Mouse (Mus musculus) CD4-positive helper T cell, adult 2 months (primary cell): ENCODE results near the gene Tbc1d10c.

Experiments
- DNase-seq: peaks from one replicate; pipeline ENCODE4 v3.0.0-alpha.2; 2012; ENCODE audit warnings: low read depth, missing footprints, low spot score

Tbc1d10c gene

GRCm38 (mm10) chr19:4216041-4216685 lies 25.1 kb upstream of the Tbc1d10c start:
- no peak for DNase-seq

- no peak for DNase-seq
Observed at GRCm38 (mm10) chr19:4215451-4215840, 24.4 kb upstream of the Tbc1d10c start.

- DNase-seq: peak; percentile 51
Observed at GRCm38 (mm10) chr19:4214771-4215450, 23.8 kb upstream of the Tbc1d10c start.

DNA sequence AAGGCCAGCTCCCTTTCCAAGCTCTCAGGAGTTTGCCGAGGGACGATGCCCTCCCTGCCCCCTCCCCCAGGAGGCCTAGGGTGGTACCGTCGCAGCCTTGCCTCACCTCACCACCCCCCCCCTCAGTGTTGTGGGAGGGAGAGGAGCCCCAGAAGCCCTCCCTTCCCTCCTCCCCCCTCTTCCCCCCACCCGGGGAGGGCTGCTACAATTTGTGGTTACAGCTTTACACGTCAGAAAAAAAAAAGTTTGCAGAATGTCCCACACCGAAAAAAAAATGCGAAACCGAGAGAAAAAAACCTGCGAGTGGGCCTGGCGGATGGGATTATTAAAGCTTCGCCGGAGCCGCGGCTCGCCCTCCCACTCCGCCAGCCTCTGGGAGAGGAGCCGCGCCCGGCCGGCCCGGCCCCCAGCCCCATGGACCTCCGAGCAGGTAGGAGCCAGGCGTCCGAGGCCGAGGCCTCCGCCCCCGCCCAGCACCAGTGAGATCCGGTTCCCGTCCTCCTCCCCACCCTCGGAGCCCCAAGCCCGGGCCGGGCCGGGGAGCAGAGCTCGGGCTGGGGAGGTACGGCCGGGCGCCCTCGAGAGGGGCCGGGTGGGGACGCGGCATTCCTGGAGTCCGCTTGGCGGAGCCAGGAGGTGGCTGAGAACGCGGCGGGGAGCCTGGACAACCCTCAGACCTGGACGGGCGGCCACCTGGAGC lies 23.1 kb upstream of the Tbc1d10c start, which contains the start of the genes Clcf1 and AC109138.7:
Gene Clcf1, plus strand, starts transcription at position 168 of the 700 bp plus-strand sequence.
Gene AC109138.7, plus strand, starts transcription at position 287 of the 700 bp plus-strand sequence.
- peak; percentile 92 for DNase-seq

DNA sequence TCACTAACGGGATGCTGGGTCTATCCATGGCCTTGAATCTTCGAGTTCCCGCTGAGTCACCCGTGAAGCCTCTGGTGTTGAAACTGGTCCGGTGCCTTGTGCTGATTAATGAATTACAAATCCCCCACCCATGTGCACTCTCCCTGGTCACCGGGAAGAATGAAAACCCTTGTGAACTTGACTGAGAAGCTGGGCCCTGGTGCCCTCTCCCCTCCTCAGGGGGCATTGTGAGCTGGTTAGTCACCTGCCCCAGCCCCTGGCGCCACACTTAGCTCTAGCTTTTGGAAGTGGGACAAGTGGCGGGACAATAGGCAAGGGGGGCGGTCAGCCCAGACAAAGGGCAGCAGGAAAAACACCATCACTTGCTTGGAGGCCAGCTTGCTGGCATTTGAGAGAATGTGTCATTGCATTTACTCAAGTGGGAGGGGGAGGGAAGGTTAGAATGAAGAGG lies 22.5 kb upstream of the Tbc1d10c start:
- no peak for DNase-seq

DNA sequence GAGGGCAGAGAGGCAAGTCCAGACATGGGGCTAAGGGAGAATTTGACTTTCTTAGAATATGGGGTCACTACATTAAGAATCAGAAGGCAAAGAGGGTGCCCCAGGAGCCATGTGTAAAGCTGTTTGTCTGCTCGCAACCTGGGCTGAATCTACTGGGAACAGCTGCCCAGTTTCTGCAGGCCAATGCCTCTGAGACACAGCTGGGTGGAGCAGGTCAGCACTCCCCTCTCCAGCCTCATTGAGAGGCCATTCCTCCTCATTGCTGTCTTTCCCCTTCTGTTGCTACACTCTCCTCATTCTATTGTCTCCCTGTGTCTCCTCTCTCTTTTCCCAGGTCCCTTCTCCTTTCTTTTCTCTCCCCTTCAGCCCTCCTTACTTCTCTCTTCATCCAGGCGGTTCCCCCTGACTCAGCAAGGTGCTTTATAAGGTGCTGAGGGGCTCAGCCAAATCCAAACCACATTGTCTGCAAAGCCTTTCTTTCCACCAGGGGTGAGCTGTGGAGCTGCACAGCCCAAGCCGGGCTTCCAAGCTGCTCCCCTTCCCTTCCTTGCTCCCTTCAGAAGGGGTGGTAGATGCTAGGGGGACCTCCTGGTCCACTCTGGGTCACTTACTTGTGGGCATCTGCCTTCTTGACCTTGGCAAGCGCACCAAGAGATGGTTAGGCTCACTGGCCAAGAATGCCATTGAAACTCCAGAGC lies 21.0 kb upstream of the Tbc1d10c start:
- no peak for DNase-seq

DNA sequence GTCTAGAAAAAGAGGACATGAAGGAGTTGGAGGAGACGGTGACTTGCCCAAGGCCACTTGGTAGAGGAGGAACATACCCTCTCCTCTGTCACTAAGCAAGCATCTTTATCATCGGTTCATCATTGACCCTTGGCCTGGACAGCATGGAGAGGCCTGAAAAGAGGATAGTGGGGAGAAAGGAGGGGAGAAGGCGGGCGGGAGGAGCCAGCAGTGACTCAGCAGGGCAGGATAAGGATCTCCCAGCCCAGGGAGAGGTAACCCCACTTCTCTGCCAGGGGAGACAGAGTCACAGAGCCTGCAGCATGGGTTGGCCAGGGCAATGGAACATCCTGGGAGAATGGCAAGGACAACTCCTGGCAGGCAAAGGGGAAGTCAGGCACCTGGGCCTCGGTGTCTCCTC lies 17.5 kb upstream of the Tbc1d10c start:
- DNase-seq: no peak

DNA sequence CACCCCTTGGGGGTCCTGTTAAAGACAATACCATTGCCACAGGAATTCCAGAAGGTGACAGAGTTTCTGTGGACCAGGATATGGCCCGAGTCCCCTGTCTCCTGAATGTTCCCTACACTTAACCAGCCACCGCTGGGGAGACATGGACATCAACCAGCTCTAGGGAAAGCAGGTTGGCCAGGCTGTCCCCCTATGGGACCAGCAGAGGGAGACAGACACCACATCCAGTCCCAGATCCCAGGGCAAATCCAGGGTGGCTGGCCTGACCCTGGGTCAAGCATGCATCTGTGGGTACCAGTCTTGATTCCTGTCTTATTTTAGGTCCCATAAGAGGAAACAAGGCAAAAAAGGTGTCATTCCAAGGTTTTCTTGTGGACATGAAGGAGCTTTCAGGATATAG lies 15.9 kb upstream of the Tbc1d10c start:
- peak; percentile 65 for DNase-seq

DNA sequence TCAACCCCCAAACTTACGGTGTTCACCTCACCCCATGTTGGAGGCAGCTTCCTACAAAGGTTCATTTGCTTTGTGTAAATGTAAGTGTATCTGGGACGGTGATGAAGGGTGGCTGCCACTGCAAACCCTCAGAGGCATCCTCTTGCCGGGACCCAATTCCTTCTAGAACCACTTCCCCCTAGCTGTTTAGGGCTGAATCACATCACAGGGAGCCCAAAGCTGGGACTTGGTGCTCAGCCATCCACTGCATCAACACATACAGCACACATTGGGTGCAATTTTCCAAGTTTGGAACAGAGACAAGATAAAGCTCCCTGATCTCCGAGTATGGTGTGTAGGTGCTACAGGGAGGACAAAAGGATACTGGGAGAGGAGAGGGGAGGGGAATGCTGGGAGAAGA lies 13.8 kb upstream of the Tbc1d10c start:
- DNase-seq: peak; percentile 42

GRCm38 (mm10) chr19:4203604-4204326 lies 12.7 kb upstream of the Tbc1d10c start:
- peak; percentile 66 for DNase-seq

DNA sequence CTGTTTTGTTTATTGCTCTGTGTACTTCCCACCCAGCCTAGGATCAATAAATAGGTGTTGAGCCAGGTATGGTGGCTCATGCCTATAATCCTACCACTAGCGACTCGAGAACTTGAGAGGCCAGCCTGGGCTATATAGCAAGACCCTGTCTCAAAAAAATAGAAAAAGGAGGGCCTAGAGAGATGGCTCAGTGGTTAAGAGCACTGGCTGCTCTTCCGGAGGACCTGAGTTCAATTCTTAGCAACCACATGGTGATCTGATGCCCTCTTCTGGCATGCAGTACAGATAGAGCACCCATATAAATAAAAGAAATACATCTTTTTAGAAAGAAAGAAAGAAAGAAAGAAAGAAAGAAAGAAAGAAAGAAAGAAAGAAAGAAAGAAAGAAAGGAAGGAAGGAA lies 12.1 kb upstream of the Tbc1d10c start:
- DNase-seq: peak; percentile 74

DNA sequence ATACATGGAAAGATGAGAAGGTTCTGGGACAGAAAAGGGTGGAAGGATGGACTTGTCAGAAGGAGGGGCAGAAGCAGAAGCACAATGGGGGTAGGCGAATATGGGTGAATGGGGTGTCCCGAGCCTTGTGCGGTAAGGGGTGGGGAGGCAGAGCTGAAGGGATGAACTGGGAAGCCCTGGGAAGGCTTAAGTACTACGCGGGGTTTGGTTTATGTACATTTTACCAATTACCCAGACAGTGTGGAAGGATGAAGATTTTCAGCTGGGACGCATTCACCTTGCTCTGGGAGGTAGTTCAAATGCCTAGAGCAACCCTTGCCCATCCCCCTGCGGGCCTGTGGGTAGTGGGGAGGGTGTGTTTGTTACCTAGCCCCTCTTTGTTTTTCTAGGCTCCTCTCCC lies 11.1 kb upstream of the Tbc1d10c start:
- DNase-seq: no peak

- DNase-seq: peak; percentile 95
Observed at GRCm38 (mm10) chr19:4201291-4201909, 10.3 kb upstream of the Tbc1d10c start, which contains the start of gene Rad9a. Gene Rad9a, minus strand, starts transcription at chr19:4201662.

DNA sequence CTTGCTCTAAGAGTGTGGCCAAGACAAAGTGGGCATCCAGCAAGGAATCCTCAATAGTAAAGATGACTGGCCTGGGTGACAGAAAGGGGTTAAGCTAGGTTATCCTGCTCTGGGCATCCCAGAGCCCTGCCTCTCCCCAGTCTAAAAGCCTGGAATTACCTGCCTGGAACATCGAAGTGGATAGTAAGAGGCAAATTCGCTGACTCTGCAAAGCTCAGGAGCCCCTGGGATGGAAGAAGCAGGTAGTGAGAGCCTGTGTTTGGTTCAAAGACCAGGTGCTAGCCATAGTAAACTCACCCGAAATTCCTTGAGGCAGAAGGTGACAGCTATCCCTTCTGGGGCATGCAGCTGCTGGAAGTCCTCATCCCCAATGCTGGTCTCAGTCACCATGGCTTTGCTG lies 6.1 kb upstream of the Tbc1d10c start:
- DNase-seq: no peak

GRCm38 (mm10) chr19:4196548-4196947 lies 5.5 kb upstream of the Tbc1d10c start:
- DNase-seq: no peak

DNA sequence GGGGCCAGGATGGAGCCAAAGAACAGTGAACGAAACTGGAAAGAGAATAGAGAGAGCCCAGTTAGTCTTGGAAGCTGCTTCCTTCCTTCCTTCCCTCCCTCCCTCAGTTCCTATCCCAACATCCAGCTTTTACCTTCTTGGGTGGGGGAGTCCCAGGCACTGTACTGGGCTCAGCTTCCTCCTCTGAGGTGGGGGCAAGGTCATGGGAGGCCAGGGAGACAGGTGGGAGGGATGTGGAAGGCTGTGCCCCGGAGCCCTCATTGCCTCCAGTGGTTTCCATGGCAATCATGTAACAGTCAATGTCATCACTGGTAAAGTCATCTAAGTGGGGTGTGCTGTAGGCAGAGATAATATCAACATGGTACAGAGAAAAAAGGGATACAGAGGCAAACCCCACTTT lies 5.0 kb upstream of the Tbc1d10c start:
- peak; percentile 25 for DNase-seq

DNA sequence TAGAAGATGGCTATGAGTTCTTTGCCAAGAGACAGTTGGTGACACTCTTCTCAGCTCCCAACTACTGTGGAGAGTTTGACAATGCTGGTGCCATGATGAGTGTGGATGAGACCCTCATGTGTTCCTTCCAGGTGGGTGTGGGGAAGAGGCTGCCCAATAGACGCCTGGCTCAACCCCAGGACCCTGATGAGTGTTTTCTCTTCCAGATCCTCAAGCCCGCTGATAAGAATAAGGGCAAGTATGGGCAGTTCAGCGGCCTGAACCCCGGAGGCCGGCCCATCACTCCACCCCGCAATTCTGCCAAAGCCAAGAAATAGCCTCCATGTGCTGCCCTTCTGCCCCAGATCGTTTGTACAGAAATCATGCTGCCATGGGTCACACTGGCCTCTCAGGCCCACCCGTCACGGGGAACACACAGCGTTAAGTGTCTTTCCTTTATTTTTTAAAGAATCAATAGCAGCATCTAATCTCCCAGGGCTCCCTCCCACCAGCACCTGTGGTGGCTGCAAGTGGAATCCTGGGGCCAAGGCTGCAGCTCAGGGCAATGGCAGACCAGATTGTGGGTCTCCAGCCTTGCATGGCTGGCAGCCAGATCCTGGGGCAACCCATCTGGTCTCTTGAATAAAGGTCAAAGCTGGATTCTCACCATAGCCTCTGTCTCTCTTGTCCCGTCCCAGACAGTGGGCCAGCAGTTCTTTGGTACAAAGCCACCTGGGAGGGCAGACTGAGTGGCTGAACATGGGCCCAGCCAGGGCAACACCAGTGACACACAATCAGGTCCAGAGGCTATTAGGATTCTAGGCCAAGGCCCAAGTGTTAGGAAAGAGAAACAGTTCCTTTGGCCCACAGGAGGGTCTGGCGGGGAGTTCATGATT lies 3.9 kb upstream of the Tbc1d10c start:
- no peak for DNase-seq

- DNase-seq: peak; percentile 58
Observed at GRCm38 (mm10) chr19:4194021-4194724, 3.1 kb upstream of the Tbc1d10c start.

GRCm38 (mm10) chr19:4193129-4193528 lies 2.0 kb upstream of the Tbc1d10c start:
- DNase-seq: no peak
